Mouse (Mus musculus): ENCODE data around the gene Raly. TPM values are rescaled to one million over a fixed set of nuclear protein-coding genes. Genes with fewer than 3 reads are reported as not detected.

Gene Raly
- polyA plus RNA-seq, 2 experiments from 2014 or later = 8.0 to 8.6 TPM

DNA sequence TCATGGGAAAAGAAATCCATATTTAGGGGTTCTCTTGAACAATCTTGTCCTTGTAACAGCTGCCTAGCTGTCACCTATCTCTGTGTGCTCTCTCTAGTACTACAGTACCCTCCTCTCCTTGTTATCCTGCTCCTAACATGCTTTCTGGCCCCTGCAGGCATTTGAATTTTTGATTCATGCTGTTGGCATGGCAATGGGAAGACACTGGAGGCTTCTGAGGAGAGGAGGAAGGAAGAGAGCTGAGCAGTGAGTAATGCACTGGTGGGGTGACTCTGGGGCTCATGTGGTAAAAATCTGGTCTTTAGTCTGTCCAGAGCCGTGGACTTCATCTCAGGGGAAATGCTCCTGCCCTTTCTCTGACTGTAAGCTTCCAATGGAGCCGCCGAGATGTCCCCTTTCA, 5.6 kb upstream of the Raly start:
- ATAC-seq = no peak

GRCm38 (mm10) chr2:154786187-154786586, 4.7 kb upstream of the Raly start:
- ATAC-seq = no peak

- ATAC-seq = no peak
These were observed 4.1 kb upstream of the Raly start for GRCm38 (mm10) chr2:154786776-154787175.

DNA sequence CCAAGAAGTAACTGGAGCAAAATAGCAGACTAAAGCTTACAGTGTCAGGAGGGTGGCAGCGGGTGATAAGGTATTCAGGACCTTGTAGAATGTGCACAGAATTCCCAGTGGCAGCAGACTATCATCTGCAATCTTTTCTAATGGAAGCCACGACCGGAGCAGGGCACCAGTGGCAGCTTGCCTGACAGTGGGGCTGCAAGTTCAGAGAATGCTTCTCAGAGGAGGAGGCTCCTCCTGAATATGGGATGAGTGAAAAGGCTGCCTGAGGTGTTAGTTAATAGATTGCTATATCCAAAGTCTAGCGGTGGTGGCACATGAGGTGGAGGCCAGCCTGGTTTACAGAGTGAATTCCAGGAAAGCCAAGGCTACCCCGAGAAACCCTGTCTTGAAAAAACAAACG, 1.5 kb upstream of the Raly start:
- ATAC-seq = no peak

GRCm38 (mm10) chr2:154789977-154790655, 780 bp upstream of the Raly start:
- ATAC-seq = no peak

- peak; percentile 19 for ATAC-seq
These were observed 1.1 kb downstream of the Raly start for GRCm38 (mm10) chr2:154791661-154792642.

GRCm38 (mm10) chr2:154803372-154803771, 12.5 kb downstream of the Raly start:
- ATAC-seq = no peak

DNA sequence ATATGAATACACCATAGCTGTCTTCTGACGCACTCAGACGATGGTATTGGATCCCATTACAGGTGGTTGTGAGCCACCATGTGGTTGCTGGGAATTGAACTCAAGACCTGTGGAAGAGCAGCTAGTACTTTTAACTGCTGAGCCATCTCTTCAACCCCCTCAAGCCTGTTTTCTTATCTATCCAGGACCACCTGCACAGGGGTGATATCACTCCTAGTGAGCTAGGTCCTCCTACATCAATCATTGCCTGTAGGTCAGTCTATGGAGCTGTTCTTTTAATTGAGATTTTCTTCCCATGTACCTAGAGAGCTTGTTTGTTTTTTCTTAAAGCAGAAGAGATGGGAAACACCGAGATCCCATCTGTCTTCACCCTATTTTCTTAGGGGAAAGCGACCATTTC, 12.9 kb downstream of the Raly start:
- ATAC-seq = no peak

DNA sequence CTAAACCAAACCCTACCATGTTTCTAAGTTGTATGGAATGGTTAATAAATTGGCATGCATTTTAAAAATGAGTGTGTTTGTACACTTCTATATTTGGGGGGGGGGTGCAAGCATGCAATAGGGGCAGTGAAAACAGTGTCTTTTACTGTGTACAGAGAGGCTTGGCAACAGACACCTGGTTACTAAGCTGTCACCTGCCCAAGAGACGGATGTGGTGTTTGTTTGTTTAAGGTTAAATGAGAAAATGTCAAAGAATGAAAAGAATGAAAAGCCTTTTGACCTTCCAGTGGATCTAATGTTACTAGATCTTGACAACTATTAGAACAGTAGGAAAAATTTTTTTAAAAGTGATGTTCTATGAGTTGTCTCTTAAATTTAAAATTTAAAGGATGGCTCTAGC, 16.8 kb downstream of the Raly start:
- ATAC-seq = peak; percentile 53

DNA sequence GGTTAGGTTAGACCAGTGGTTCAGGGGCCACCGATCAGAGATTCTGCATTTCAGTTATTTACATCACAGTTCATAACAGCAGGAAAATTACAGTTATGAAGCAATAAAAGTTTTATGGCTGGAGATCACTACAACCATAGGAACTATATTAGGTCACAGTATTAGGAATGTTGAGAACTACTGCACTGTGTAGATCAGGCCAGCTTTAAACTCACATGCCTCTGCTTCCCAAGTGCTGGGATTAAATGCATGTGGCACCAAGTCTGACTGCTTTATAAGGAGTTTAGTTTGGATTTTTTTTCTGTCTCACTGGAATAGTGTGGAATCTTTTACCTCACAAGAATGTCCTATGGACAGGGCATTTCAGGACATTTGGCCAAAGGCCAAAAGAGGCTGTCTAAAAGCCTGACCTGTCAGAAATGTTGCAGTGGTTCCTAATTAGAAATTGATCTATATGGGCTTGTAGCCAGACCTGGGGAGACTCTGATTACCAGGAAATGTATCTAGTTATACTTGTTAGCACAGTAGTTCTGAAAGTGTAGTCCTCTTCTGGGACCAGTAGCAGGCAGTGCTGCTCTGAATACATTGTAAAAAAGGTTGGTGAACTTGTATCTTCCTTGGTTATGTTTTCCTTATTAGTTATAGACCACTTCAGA, 18.3 kb downstream of the Raly start:
- ATAC-seq = no peak

- no peak for ATAC-seq
These were observed 19.9 kb downstream of the Raly start for GRCm38 (mm10) chr2:154810821-154811220.

GRCm38 (mm10) chr2:154813426-154813825, 22.5 kb downstream of the Raly start:
- no peak for ATAC-seq

- ATAC-seq = no peak
These were observed 26.2 kb downstream of the Raly start for GRCm38 (mm10) chr2:154817089-154817488.

GRCm38 (mm10) chr2:154817788-154818187, 26.9 kb downstream of the Raly start:
- no peak for ATAC-seq

GRCm38 (mm10) chr2:154818599-154818998, 27.7 kb downstream of the Raly start:
- ATAC-seq = no peak

GRCm38 (mm10) chr2:154820346-154820745, 29.4 kb downstream of the Raly start:
- no peak for ATAC-seq

DNA sequence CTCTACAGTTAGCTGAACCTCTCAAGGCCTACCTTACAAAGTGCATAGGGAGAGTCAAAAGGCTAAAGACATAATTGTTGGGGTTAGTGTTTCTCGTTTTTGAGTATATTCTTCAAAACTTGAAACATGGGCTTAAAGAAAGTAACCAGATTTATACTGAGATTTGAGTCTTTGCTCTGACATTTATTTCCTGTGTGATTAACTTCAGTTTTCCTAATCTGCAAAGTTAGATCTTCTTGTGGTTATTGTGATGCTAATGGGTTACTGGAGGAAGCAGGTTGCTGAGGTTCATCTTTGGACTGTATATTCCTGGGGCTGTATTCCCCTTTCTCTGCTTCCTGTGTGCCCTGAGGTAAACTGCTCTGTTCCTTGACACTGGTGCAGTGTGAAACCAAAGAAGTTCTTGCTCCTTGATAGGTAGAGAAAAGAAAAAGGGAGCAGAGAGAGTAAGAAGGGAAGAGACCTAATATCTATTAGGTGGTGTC, 35.2 kb downstream of the Raly start:
- ATAC-seq = peak; percentile 65

DNA sequence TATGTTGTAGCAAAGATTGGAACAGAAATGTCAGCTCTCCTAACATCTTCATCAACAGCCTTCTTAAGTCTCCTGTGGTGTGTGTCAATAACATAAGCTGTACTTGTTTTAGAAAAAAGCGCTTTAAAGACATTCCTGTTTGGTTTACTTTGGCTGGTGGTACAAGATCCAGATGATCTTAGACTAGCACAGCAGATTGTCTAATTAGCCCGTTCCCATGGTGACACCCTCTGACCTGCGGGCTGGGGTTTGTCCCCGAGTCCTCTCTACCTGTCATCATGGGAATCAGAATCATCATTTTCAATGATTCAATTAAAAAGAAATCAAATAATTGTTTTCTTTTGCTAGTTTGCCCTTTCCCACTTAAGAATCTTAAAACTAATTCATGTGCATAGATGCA, 36.6 kb downstream of the Raly start:
- ATAC-seq = no peak

DNA sequence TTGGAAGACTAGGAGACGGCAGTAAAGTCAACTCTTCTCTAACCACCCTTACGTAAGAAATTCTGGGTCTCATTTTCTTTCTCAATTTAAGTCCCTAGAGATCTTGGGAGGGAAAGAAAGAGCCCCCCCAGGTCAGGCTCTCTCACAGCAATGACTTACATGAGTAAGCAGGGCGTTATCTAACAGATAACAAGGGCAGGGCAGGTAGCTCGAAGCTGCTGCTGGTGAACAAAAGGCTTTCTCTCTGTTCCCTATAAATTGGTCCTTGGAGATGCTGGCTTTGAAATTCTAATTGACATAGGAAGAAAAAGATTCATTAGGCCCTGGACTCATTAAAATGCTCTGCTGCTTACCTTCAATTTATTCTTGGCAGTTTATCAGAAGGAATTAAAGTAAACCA, 41.6 kb downstream of the Raly start:
- ATAC-seq = no peak

DNA sequence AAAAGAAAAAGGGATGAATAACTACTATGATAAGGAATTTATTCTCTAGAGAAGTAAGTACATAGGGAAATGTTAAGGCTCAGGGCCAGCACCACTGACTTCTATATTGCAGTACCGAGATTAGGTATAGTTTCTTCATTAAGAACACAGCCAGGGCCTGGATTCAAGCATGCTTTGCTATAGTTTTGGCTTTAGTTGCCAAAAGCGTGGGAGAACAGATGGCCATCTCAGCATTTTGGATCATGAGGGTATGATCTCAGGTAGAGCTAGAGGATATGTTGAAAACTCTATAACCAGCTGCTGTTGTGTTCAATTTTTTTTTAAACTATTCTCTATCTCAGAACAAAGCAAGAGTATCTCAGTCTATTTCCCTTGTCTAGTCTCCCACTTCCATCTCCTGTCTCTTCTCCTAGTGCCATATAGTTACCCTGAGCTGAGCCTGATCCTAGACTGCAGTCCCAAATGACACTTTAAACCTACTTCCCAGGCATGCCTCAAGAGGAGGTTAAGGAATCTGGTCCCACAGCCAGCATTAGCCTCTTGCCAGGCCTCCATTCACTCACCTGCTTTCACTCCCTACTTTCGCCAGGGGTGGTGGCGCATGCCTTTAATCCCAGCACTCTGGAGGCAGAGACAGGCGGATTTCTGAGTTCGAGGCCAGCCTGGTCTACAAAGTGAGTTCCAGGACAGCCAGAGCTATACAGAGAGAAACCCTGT, 43.4 kb downstream of the Raly start:
- no peak for ATAC-seq

DNA sequence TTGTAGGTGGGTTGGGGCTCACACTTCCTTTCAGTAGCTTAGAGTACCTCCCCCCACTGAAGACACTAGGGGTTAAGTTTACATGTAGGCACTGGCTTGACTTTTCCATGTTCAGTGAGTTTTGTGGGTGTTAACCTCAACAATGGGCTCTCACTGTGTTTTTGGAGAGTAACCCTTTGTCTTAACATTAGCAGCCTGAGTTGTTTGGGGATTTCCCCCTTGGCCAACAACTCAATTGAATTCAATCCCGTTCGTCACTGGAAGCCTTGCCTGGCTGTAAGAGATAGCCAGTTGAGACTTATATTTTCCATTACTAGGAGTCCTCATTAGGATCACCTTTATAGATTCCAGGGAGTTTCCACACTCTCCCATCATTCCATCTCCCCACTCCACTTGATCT, 45.6 kb downstream of the Raly start:
- peak; percentile 78 for ATAC-seq

GRCm38 (mm10) chr2:154848086-154848485, 57.2 kb downstream of the Raly start:
- no peak for ATAC-seq

DNA sequence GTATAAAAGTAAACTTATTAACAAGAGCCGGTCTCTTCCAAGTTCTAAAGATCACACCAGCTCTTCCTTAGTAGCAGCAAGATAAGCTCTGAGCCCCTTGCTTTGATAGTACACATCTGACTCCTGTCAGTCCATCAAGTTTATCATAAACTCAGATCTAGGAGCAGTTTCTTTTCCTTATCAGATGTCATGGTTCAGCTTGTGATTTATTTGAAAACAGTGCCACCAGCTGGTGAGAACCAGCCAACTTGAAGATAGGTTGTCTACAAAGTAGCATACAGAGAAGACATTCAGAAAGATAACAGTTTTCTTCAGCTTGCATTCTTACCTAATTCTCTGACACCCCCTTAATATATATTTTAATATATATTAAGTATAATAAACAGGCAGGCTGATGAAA, 64.5 kb downstream of the Raly start:
- ATAC-seq = peak; percentile 74
